Mouse (Mus musculus) ES-E14 (cell line): ENCODE data around the gene Slc41a2.

Source experiments
- CHD2 ChIP-seq: IDR thresholded peaks from 2 replicates; pipeline ENCODE4 v1.6.1; 2014; ENCODE audit warnings: mild to moderate bottlenecking, low read depth, low read length, inconsistent platforms
- HCFC1 ChIP-seq: IDR thresholded peaks from 2 replicates; pipeline ENCODE4 v1.6.1; 2012; ENCODE audit warnings: low read length, inconsistent platforms, borderline replicate concordance; ENCODE audit not compliant: insufficient read depth
- MAFK ChIP-seq: IDR thresholded peaks from 2 replicates; pipeline ENCODE4 v1.6.1; 2014; ENCODE audit warnings: mild to moderate bottlenecking, low read depth, low read length, inconsistent platforms; ENCODE audit not compliant: insufficient read depth
- ZC3H11A ChIP-seq: IDR thresholded peaks from 2 replicates; pipeline ENCODE4 v1.6.1; 2012; ENCODE audit warnings: low read depth, mild to moderate bottlenecking, inconsistent platforms, low read length, borderline replicate concordance
- ZNF384 ChIP-seq: IDR thresholded peaks from 2 replicates; pipeline ENCODE4 v1.6.1; 2012; ENCODE audit warnings: low read depth, low read length, inconsistent platforms

GRCm38 (mm10) chr10:83182573-83182960 lies 155.1 kb downstream of the Slc41a2 start:
- TF ChIP-seq HCFC1 (no peak), ZNF384 (no peak), MAFK (no peak), ZC3H11A (peak; percentile 85), CHD2 (no peak)
